Mouse (Mus musculus): ENCODE data around the gene Slc25a45.

GRCm38 (mm10) chr19:5841389-5841946, 36.1 kb upstream of the Slc25a45 start:
- TF ChIP-seq POLR2A (IDR thresholded peaks at IDR 0.05; ENCODE audit: control insufficient read depth, low read depth, low read length), result no peak
- no peak for TF ChIP-seq CTCF (IDR thresholded peaks at IDR 0.05; ENCODE audit: control insufficient read depth, insufficient read depth, insufficient replicate concordance, low read depth, low read length)
